Mouse (Mus musculus) forebrain, embryonic 11.5 days (tissue): ENCODE measurements around the gene Taf11. TPM values are rescaled to one million over a fixed set of nuclear protein-coding genes. Genes with fewer than 3 reads are reported as not detected.

Experiments
- polyA plus RNA-seq: library from polyadenylated mRNA; unstranded; fragments of >200 nt; fragmentation: Nextera tagmentation; extraction: Ambion mirVana; gene quantifications from 2 replicates; pipeline ENCODE4 v1.2.1, GENCODE M21; 2014

The Taf11 gene
- polyA plus RNA-seq, 1 experiment from 2014 or later = 98.5 TPM

Other genes starting within 250 kb of the Taf11 start
- 0.15 TPM in 1 of 2 replicates, not detected in the other for gene Spdef, start 180.9 kb downstream of the Taf11 start, polyA plus RNA-seq
- gene D17Wsu92e, start 89.2 kb downstream of the Taf11 start, polyA plus RNA-seq = 12.7 and 14.1 TPM in 2 replicates
- gene Snrpc, start 71.7 kb downstream of the Taf11 start, polyA plus RNA-seq = 371 and 373 TPM in 2 replicates
- gene Uhrf1bp1, start 53.4 kb downstream of the Taf11 start, polyA plus RNA-seq = 7.8 and 9.7 TPM in 2 replicates
- gene Anks1, start 538 bp downstream of the Taf11 start, polyA plus RNA-seq = 40.9 and 42.6 TPM in 2 replicates
- gene Tcp11, start 170.8 kb upstream of the Taf11 start, polyA plus RNA-seq = 0.39 and 1.0 TPM in 2 replicates
- 10.5 and 12.4 TPM in 2 replicates for gene Scube3, start 232.3 kb upstream of the Taf11 start, polyA plus RNA-seq